Mouse (Mus musculus) kidney, embryonic 16.5 days (tissue): Measurements from ENCODE around the gene Ap2b1. TPM values are rescaled to one million over a fixed set of nuclear protein-coding genes. Genes with fewer than 3 reads are reported as not detected.
A peak's percentile ranks its signal among the peaks of the same experiment; 100 is the strongest.

ENCODE experiments used
- ATAC-seq: fragments of 200-750 bp; cut with Nextera tagmentation; 2 replicates; pipeline ENCODE4 v1.8.0; 2017; ENCODE audit warnings: moderate TSS enrichment; ENCODE audit not compliant: low FRiP score, low TSS enrichment
- H3K27ac ChIP-seq: fragments of 300-500 bp; sonication (generic); 2 replicates; pipeline ENCODE4 v1.5.1; 2014; ENCODE audit warnings: low read length
- H3K27me3 ChIP-seq: fragments of 300-500 bp; sonication (generic); 2 replicates; pipeline ENCODE4 v1.6.1; 2014; ENCODE audit warnings: low read length, control low read depth, mixed read lengths; ENCODE audit not compliant: insufficient read depth
- H3K36me3 ChIP-seq: fragments of 300-500 bp; sonication (generic); 2 replicates; pipeline ENCODE4 v1.6.1; 2014; ENCODE audit warnings: low read length, control low read depth, mixed read lengths; ENCODE audit not compliant: insufficient read depth
- H3K4me1 ChIP-seq: fragments of 300-500 bp; sonication (generic); 2 replicates; pipeline ENCODE4 v1.6.1; 2014; ENCODE audit warnings: low read length, control low read depth, mixed read lengths; ENCODE audit not compliant: insufficient read depth
- H3K4me2 ChIP-seq: fragments of 300-500 bp; sonication (generic); replicated peaks from 2 replicates; pipeline ENCODE4 v1.6.1; 2014; ENCODE audit warnings: low read depth, low read length
- H3K4me3 ChIP-seq: fragments of 300-500 bp; sonication (generic); 2 replicates; pipeline ENCODE4 v1.5.1; 2014; ENCODE audit warnings: mild to moderate bottlenecking, low read length
- H3K9ac ChIP-seq: fragments of 300-500 bp; sonication (generic); replicated peaks from 2 replicates; pipeline ENCODE4 v1.6.1; 2014; ENCODE audit warnings: low read length
- H3K9me3 ChIP-seq: fragments of 300-500 bp; sonication (generic); 2 replicates; pipeline ENCODE4 v1.6.1; 2016; ENCODE audit warnings: low read length, control low read depth
- WGBS: fragments of 180-500 bp; shearing (Covaris S2); extraction: QIAGEN DNeasy Blood & Tissue Kit; methylation state at CpG from one replicate; pipeline ENCODE4 v1.1.7; 2014; 5-methylcytosine and 5-hydroxymethylcytosine counted together
- polyA plus RNA-seq: library from polyadenylated mRNA; unstranded; fragments of >200 nt; fragmentation: Nextera tagmentation; extraction: Ambion mirVana; gene quantifications from 2 replicates; pipeline ENCODE4 v1.2.1, GENCODE M21; 2015

Gene Ap2b1
- polyA plus RNA-seq, 1 experiment from 2014 or later: 64.2 TPM

DNA sequence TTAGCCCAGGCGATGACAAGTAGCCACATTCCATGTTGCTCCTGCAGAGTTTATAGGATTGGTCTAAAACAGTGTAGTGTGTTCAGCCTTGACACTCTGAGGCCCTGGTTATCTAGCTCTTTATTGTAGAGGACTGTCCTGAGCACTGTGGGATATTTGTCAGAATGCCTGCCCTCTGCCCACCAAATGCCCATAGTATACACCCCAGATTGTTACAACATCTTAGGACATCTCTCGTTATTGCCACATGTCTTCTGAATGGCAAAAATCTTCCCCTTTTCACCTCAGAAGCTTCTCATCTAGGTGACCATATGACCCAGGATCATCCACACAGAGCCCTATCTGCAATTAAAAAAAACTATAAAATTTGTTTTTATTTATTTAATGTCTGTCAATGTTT lies 133.7 kb downstream of the Ap2b1 start:
- Histone ChIP-seq H3K9me3 (no peaks in the 10 kb centered on the region), H3K4me3 (no peak overlapping the region), H3K9ac (no peak overlapping the region), H3K4me2 (no peak overlapping the region), H3K4me1 (peaks cover 3% of the 10 kb centered on the region; the same call in 1 of the 2 replicates), H3K27ac (no peak overlapping the region), H3K36me3 (no peaks in the 10 kb centered on the region), H3K27me3 (peaks cover 22% of the 10 kb centered on the region)
- 72% methylated on average over 2 of the region's 2 CpGs for WGBS
- ATAC-seq: no peak

DNA sequence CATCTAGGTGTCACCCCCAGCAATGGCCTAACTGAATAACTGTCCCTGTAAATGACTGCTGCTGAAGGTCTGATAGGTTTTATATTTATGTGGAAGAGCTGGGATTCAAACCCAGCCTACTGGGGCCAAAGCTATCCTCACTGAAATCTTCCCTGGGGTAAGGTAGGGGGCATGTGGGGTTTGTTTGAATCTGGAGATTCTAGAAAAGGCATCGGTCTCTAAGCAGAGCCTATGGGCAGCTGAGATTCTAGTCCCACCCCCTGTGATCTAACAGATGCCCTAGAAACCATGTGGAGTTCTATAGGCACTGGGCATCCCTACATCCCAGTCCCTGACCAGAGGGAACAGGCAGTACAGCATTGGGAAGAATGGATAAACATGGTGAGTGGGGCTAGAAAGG lies 138.6 kb downstream of the Ap2b1 start, which contains the start of gene 1700020L24Rik:
TSS of gene 1700020L24Rik (plus strand) at position 301 of the 400 bp plus-strand sequence.
- Histone ChIP-seq H3K4me3 (no peak within 1 kb of the TSS), H3K9me3 (no peaks in the 10 kb centered on the region), H3K27me3 (peaks cover 19% of the 10 kb centered on the region), H3K4me1 (no peaks in the 10 kb centered on the region), H3K9ac (no peak within 1 kb of the TSS), H3K27ac (no peak within 1 kb of the TSS), H3K36me3 (no peaks in the 10 kb centered on the region), H3K4me2 (no peak within 1 kb of the TSS)
- no peak for ATAC-seq
- WGBS: 100% methylated on average over 1 of the region's 1 CpGs

DNA sequence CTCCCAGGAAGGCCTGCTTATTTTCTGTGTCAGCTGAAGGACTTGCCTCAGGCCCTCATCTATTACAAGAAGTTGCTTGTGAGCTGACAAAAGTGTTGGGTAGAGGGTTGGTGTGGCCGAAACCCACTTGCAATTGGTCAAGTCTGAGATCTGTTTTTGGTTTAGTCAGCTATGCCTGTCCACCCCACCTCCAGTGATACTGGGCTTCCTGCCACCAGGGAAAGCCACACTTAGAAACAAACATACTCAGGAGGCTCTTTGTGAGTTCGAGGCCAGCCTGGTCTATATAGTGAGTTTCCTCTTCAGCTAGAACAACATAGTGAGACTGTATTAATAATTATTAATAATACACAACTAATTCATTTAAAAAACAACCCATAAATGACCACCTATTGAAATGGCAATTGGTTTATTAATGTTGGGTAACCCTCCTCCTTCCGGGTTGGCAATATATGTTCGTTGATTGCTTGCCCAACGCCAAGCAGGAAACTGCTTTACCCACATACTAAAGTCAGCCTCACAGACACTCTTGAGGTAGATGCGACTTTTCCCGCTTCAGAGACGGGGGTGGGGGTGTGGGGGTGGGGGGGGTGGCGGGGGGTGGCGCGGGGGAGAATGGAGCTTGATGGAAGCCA lies 140.7 kb downstream of the Ap2b1 start:
- no peak overlapping the region for H3K9ac ChIP-seq
- H3K27ac ChIP-seq: no peak overlapping the region
- WGBS: 30% methylated on average over 11 of the region's 11 CpGs
- no peak for ATAC-seq
- no peaks in the 10 kb centered on the region for H3K9me3 ChIP-seq
- H3K36me3 ChIP-seq: no peaks in the 10 kb centered on the region
- H3K4me3 ChIP-seq: peak overlapping the region; percentile 70; the same call in 1 of the 2 replicates
- peaks cover 6% of the 10 kb centered on the region for H3K4me1 ChIP-seq
- peaks cover 39% of the 10 kb centered on the region for H3K27me3 ChIP-seq
- peak overlapping the region; percentile 99 for H3K4me2 ChIP-seq

DNA sequence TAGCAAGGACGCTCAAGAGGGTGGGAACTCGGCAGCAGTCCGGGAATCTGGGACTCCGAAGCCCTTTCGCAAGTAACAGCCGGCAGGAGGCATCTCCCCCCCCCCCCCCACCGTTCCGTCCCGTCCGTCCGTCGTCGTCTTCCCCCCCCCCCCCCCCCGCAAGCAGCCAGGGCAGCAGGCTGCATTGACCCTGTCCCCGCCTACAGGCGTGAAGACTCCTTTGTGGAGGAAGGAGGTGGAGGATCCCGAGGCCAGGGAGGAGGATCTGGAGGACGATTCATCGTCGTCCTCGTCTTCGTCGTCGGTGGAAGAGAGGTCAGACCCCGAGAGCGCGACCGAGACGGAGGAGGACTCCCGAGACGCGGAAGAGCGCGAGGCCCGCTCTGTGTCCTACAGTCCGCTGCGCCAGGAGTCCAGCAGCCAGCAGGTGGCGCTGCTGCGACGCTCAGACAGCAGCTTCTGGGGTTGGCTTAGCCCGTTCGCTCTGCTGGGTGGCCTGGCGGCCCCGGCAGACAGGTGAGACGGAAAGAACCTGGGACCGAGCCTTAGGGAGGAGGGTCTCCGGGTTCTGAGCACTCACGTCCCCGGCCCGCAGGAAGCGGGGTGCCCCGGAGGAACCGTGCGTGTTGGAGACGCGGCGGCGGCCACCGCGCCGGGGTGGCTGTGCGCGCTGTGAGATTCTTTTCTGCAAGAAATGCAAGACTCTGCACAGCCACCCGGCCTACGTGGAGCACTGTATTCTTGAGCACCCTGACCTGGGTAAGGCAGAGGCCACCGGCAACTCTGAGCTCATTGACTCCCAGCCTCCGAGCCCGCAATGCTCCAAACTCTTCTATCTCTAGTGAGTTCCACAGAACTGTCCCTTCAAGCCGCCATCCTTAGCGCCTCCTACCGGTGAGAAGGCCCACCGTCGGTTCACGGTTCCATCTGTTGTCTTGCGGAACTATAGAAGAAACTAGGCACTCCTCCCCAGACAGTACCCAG lies 141.5 kb downstream of the Ap2b1 start:
- H3K27ac ChIP-seq: no peak overlapping the region
- peak overlapping the region; percentile 70 for H3K4me3 ChIP-seq
- peak; percentile 93 for ATAC-seq
- H3K9me3 ChIP-seq: no peaks in the 10 kb centered on the region
- H3K4me1 ChIP-seq: peaks cover 10% of the 10 kb centered on the region
- peak overlapping the region; percentile 99 for H3K4me2 ChIP-seq
- no peaks in the 10 kb centered on the region for H3K36me3 ChIP-seq
- peak overlapping the region; percentile 65 for H3K9ac ChIP-seq
- WGBS: under 1% methylated on average over 65 of the region's 75 CpGs
- peaks cover 48% of the 10 kb centered on the region for H3K27me3 ChIP-seq

DNA sequence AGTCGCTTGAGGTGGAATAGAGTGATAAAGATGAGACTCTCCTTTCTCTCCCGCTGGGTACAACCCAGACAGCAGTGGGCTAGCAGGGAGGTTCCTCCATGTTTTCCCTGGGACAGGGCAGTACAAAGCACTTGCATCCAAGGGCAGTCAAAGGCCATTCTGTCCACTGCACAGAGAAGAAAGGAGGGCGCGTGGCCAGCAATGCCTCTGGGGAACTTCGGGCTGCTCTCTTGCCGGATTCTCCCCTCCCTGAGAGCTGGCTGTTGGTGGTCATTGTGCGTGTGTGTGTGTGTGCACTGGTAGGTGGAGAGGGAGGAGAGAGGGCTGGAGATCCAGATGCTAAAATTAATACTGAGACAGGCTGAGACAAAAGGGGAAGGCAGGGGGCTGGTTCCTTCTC lies 142.4 kb downstream of the Ap2b1 start:
- no peak overlapping the region for H3K27ac ChIP-seq

GRCm38 (mm10) chr11:83442596-83443267 lies 143.9 kb downstream of the Ap2b1 start:
- H3K9me3 ChIP-seq: no peaks in the 10 kb centered on the region
- 12% methylated on average over 29 of the region's 29 CpGs for WGBS
- H3K27ac ChIP-seq: no peak overlapping the region
- H3K4me1 ChIP-seq: peaks cover 15% of the 10 kb centered on the region
- H3K4me2 ChIP-seq: peak overlapping the region; percentile 38
- H3K36me3 ChIP-seq: no peaks in the 10 kb centered on the region
- H3K9ac ChIP-seq: peak overlapping the region; percentile 9; the same call in 1 of the 2 replicates
- H3K4me3 ChIP-seq: peak overlapping the region; percentile 22; the same call in 1 of the 2 replicates
- peaks cover 46% of the 10 kb centered on the region for H3K27me3 ChIP-seq
- ATAC-seq: 0 out of 2 replicates have a peak, but pooled peaks have one; percentile 2

More for the DNA sequence above, 142.4 kb downstream of the Ap2b1 start:
- Histone ChIP-seq H3K4me1 (peaks cover 10% of the 10 kb centered on the region), H3K4me2 (peak overlapping the region; percentile 99), H3K27me3 (peaks cover 50% of the 10 kb centered on the region), H3K4me3 (no peak overlapping the region), H3K36me3 (no peaks in the 10 kb centered on the region), H3K9me3 (no peaks in the 10 kb centered on the region), H3K9ac (no peak overlapping the region)
- no peak for ATAC-seq
- WGBS: 47% methylated on average over 7 of the region's 7 CpGs

DNA sequence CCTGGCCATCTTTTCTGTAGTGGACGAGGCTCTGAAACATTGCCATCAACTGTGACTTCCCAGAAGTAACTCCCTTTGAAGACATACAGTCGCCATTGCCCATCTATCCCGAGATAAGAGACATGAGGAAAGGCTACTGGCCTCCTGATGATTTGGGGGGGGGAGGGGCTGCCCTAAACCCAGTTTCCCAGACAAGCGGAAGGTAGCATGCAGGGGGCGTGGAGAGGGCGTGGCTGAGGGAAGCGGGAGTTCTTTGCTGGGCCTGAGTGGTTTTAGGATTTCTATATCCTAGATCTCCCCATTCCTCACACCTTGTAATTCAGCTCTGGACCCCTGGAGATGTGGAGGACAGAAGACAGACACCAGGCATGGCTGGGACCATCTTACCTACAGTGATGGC lies 145.0 kb downstream of the Ap2b1 start:
- H3K4me3 ChIP-seq: no peak overlapping the region
- H3K27ac ChIP-seq: no peak overlapping the region
- 5% methylated on average over 7 of the region's 7 CpGs for WGBS
- H3K4me2 ChIP-seq: no peak overlapping the region
- no peaks in the 10 kb centered on the region for H3K9me3 ChIP-seq
- H3K27me3 ChIP-seq: peaks cover 46% of the 10 kb centered on the region
- H3K36me3 ChIP-seq: no peaks in the 10 kb centered on the region
- H3K9ac ChIP-seq: no peak overlapping the region
- H3K4me1 ChIP-seq: peaks cover 26% of the 10 kb centered on the region
- no peak for ATAC-seq

- 29% methylated on average over 19 of the region's 19 CpGs for WGBS
- peaks cover 46% of the 10 kb centered on the region for H3K27me3 ChIP-seq
These were observed 146.2 kb downstream of the Ap2b1 start for GRCm38 (mm10) chr11:83445001-83445400.

GRCm38 (mm10) chr11:83447612-83448011 lies 148.8 kb downstream of the Ap2b1 start:
- no peak for ATAC-seq
- no peak overlapping the region; the same call in 1 of the 2 replicates for H3K9ac ChIP-seq
- H3K27me3 ChIP-seq: peaks cover 29% of the 10 kb centered on the region
- H3K4me2 ChIP-seq: no peak overlapping the region
- no peak overlapping the region for H3K27ac ChIP-seq
- no peaks in the 10 kb centered on the region for H3K9me3 ChIP-seq
- H3K36me3 ChIP-seq: no peaks in the 10 kb centered on the region
- H3K4me3 ChIP-seq: no peak overlapping the region
- WGBS: 70% methylated on average over 10 of the region's 10 CpGs
- H3K4me1 ChIP-seq: peaks cover 34% of the 10 kb centered on the region

More at GRCm38 (mm10) chr11:83445001-83445400, 146.2 kb downstream of the Ap2b1 start:
- Histone ChIP-seq H3K4me3 (peak overlapping the region; percentile 36), H3K27ac (no peak overlapping the region), H3K9ac (0 out of 2 replicates have a peak overlapping the region, but pooled peaks have one; percentile 29), H3K9me3 (no peaks in the 10 kb centered on the region), H3K4me2 (peak overlapping the region; percentile 45), H3K4me1 (peaks cover 34% of the 10 kb centered on the region), H3K36me3 (no peaks in the 10 kb centered on the region)
- no peak for ATAC-seq
